In genomic region chr11:90052785-90053184, GRCm38 (mm10) we compare ENCODE assay signal across 32 mouse cellular contexts. TPM values are rescaled to one million over a fixed set of nuclear protein-coding genes. Genes with fewer than 3 reads are reported as not detected.
"Had no signal": no experiment of that assay in that cellular context is flagged by ENCODE, and none has a peak within 500 bp of the region (broad histone marks: within the 10 kb centered on the region; RNA-seq: fewer than 3 reads in every experiment).

No protein-coding gene starts in this region.

- H3K36me3 ChIP-seq: limb, embryonic 12.5 days; limb, embryonic 13.5 days; limb, embryonic 15.5 days; liver, embryonic 12.5 days; liver, embryonic 13.5 days; liver, embryonic 15.5 days; lung, embryonic 15.5 days; midbrain, embryonic 10.5 days; midbrain, embryonic 12.5 days; midbrain, embryonic 13.5 days; midbrain, embryonic 15.5 days; neural tube, embryonic 12.5 days had no signal

- H3K4me3 ChIP-seq: left cerebral cortex, adult 2 months; limb, embryonic 12.5 days; limb, embryonic 13.5 days; limb, embryonic 15.5 days; liver, embryonic 12.5 days; liver, embryonic 13.5 days; liver, embryonic 15.5 days; lung, embryonic 15.5 days; megakaryocyte, embryonic 14.5 days; midbrain, embryonic 10.5 days; midbrain, embryonic 12.5 days; midbrain, embryonic 13.5 days; midbrain, embryonic 15.5 days; neural tube, embryonic 12.5 days had no signal

- DNase-seq: left cerebral cortex, postnatal 4 days; liver; liver, embryonic 13.5 days; liver, postnatal 0 days; lung, adult 18-20 months; lung, adult 2 months; lung, embryonic 14.5 days; lung, postnatal 10 days; lung, postnatal 14 days; lung, postnatal 36 days; lung, postnatal 4 days; midbrain, embryonic 14.5 days had no signal

- H3K4me1 ChIP-seq: liver, embryonic 12.5 days; liver, embryonic 13.5 days; liver, embryonic 15.5 days; megakaryocyte, embryonic 14.5 days; midbrain, embryonic 10.5 days; midbrain, embryonic 13.5 days; midbrain, embryonic 15.5 days; neural tube, embryonic 12.5 days had no signal

- H3K9ac ChIP-seq: limb, embryonic 12.5 days; limb, embryonic 13.5 days; limb, embryonic 15.5 days; liver, embryonic 12.5 days; liver, embryonic 13.5 days; liver, embryonic 14.5 days; liver, embryonic 15.5 days; liver, postnatal 0 days; lung, embryonic 14.5 days; lung, embryonic 15.5 days; midbrain, embryonic 12.5 days; midbrain, embryonic 13.5 days; midbrain, embryonic 15.5 days; neural tube, embryonic 12.5 days had no signal

- H3K27ac ChIP-seq: left cerebral cortex, adult 2 months; limb, embryonic 12.5 days; limb, embryonic 13.5 days; limb, embryonic 15.5 days; liver, embryonic 12.5 days; liver, embryonic 13.5 days; liver, embryonic 14.5 days; liver, embryonic 15.5 days; lung, embryonic 15.5 days; macrophage; midbrain, embryonic 10.5 days; midbrain, embryonic 12.5 days; midbrain, embryonic 13.5 days; midbrain, embryonic 15.5 days; neural tube, embryonic 12.5 days had no signal

- H3K4me2 ChIP-seq: limb, embryonic 12.5 days; limb, embryonic 13.5 days; limb, embryonic 15.5 days; liver, embryonic 11.5 days; liver, embryonic 12.5 days; liver, embryonic 13.5 days; liver, embryonic 15.5 days; lung, embryonic 14.5 days; lung, embryonic 15.5 days; midbrain, embryonic 11.5 days; midbrain, embryonic 12.5 days; midbrain, embryonic 13.5 days; midbrain, embryonic 15.5 days; neural tube, embryonic 12.5 days had no signal

- H3K9me3 ChIP-seq: limb, embryonic 12.5 days; limb, embryonic 13.5 days; limb, embryonic 15.5 days; liver, embryonic 12.5 days; liver, embryonic 13.5 days; liver, embryonic 15.5 days; lung, embryonic 15.5 days; megakaryocyte, embryonic 14.5 days; midbrain, embryonic 10.5 days; midbrain, embryonic 12.5 days; midbrain, embryonic 13.5 days; midbrain, embryonic 15.5 days; neural tube, embryonic 12.5 days had no signal

- H3K27me3 ChIP-seq: limb, embryonic 12.5 days; limb, embryonic 13.5 days; limb, embryonic 15.5 days; liver, embryonic 12.5 days; liver, embryonic 13.5 days; liver, embryonic 15.5 days; lung, embryonic 15.5 days; megakaryocyte, embryonic 14.5 days; midbrain, embryonic 12.5 days; midbrain, embryonic 13.5 days; midbrain, embryonic 15.5 days; neural tube, embryonic 12.5 days had no signal

- ATAC-seq: liver, embryonic 12.5 days; liver, postnatal 0 days; lung, postnatal 0 days; midbrain, embryonic 13.5 days; midbrain, embryonic 15.5 days; midbrain, embryonic 16.5 days had no signal

RNA-seq across cellular contexts. Expression of gene Tmem100, which starts 22.6 kb away (rescaled TPM):
- polyA plus RNA-seq: liver, adult 2 months; macrophage had no signal
